Mouse (Mus musculus) heart, embryonic 15.5 days (tissue): ENCODE measurements around the gene Trim10. TPM values are rescaled to one million over a fixed set of nuclear protein-coding genes. Genes with fewer than 3 reads are reported as not detected.

Source experiments
- ATAC-seq: fragments of 200-750 bp; cut with Nextera tagmentation; replicated peaks from 2 replicates; pipeline ENCODE4 v1.8.0; 2017; ENCODE audit warnings: low read depth, moderate TSS enrichment; ENCODE audit not compliant: insufficient number of reproducible peaks, insufficient read depth, low FRiP score
- H3K27ac ChIP-seq: fragments of 300-500 bp; sonication (generic); 2 replicates; pipeline ENCODE4 v1.5.1; 2015; ENCODE audit warnings: mild to moderate bottlenecking, inconsistent platforms
- H3K27me3 ChIP-seq: fragments of 300-500 bp; sonication (generic); 2 replicates; pipeline ENCODE4 v1.6.1; 2015; ENCODE audit warnings: inconsistent platforms
- H3K36me3 ChIP-seq: fragments of 300-500 bp; sonication (generic); 2 replicates; pipeline ENCODE4 v1.6.1; 2015; ENCODE audit warnings: mild to moderate bottlenecking, inconsistent platforms
- H3K4me1 ChIP-seq: fragments of 300-500 bp; sonication (generic); replicated peaks from 2 replicates; pipeline ENCODE4 v1.6.1; 2015; ENCODE audit warnings: inconsistent platforms
- H3K4me2 ChIP-seq: fragments of 300-500 bp; sonication (generic); 2 replicates; pipeline ENCODE4 v1.6.1; 2015; ENCODE audit warnings: inconsistent platforms, mild to moderate bottlenecking, moderate library complexity
- H3K4me3 ChIP-seq: fragments of 300-500 bp; sonication (generic); 2 replicates; pipeline ENCODE4 v1.5.1; 2015; ENCODE audit warnings: mild to moderate bottlenecking, inconsistent platforms
- H3K9ac ChIP-seq: fragments of 300-500 bp; sonication (generic); 2 replicates; pipeline ENCODE4 v1.6.1; 2015; ENCODE audit warnings: mild to moderate bottlenecking, inconsistent platforms
- H3K9me3 ChIP-seq: fragments of 300-500 bp; sonication (generic); replicated peaks from 2 replicates; pipeline ENCODE4 v1.6.1; 2016; ENCODE audit warnings: inconsistent platforms
- WGBS: fragments of 180-500 bp; shearing (Covaris S2); methylation state at CpG from one replicate; pipeline ENCODE4 v1.1.7; 2015; ENCODE audit warnings: mixed read lengths; 5-methylcytosine and 5-hydroxymethylcytosine counted together
- polyA plus RNA-seq: library from polyadenylated mRNA; unstranded; fragments of >200 nt; fragmentation: Nextera tagmentation; extraction: Ambion mirVana; gene quantifications from 2 replicates; pipeline ENCODE4 v1.2.1, GENCODE M21; 2015

The Trim10 gene
- polyA plus RNA-seq, 1 experiment from 2014 or later, result 9.5 TPM

DNA sequence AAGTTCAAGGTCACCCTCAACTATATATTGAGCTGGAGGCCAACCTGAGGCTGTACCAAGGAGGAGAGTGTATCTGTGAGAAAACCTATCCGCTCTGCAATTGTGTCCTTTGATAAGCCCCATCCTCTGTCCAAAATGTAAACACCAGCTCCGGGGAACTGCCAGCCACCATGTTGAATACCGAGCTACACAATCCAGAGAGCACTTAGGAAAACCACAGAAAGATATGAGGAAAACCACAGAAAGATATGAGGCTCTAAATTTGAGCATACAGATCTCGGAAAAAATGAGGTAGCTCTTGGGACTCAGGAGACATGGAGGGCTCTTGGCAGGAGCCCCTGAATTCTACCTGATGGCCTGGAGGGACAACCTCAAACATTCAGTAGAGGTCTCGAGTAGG lies 24.0 kb downstream of the Trim10 start:
- no peak overlapping the region for H3K4me3 ChIP-seq
- H3K27ac ChIP-seq, result no peak overlapping the region
- no peak overlapping the region for H3K4me2 ChIP-seq
- H3K4me1 ChIP-seq, result no peaks in the 10 kb centered on the region
- no peak for ATAC-seq
- peaks cover 21% of the 10 kb centered on the region; the same call in 1 of the 2 replicates for H3K27me3 ChIP-seq
- H3K9me3 ChIP-seq, result no peaks in the 10 kb centered on the region
- 47% methylated on average over 5 of the region's 5 CpGs for WGBS
- no peaks in the 10 kb centered on the region for H3K36me3 ChIP-seq
- no peak overlapping the region for H3K9ac ChIP-seq

DNA sequence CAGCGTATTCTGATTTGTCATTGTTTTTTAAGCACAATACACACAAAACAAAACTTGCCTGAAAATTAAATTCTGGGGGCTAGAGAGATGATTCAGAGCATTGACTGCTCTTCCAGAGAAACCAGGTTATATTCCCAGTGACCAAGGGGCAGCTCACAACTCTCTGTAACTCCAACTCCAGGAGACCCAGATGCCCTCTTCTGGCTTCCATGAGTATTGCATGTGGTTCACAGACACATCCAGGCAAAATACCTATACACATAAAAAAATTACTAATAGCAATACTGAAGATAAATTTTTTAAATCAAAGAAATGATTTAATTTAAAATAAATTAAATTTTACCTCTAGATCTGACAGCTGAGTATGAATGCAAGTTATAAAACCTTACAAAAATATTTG lies 27.2 kb downstream of the Trim10 start:
- no peak for ATAC-seq
- no peaks in the 10 kb centered on the region for H3K36me3 ChIP-seq
- no peaks in the 10 kb centered on the region for H3K9me3 ChIP-seq
- WGBS, result 96% methylated on average over 1 of the region's 1 CpGs
- no peak overlapping the region for H3K27ac ChIP-seq
- 0 out of 2 replicates have a peak, but pooled peaks cover 3% of the 10 kb centered on the region for H3K27me3 ChIP-seq
- no peak overlapping the region for H3K4me2 ChIP-seq
- no peak overlapping the region for H3K9ac ChIP-seq
- no peaks in the 10 kb centered on the region for H3K4me1 ChIP-seq
- H3K4me3 ChIP-seq, result no peak overlapping the region

DNA sequence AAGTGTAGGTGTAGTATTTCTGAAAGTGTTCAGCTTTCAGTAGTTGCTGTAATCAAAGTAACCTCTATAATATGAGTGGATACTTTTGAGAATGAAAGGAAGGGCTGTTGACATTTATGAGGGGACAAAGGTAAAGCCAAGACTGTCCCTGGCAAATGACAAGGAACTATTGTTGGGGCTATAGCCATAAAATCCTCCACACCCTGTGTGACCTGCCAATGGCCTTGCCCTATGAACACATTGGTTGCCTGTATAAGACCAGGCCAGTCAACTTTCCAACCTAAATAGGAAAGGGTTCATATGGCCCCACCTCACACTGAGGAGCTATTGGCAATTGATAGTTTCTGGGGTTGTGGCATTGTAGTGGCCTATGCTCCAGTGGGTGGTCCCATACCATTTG lies 27.7 kb downstream of the Trim10 start:
- ATAC-seq, result no peak
- H3K27ac ChIP-seq, result no peak overlapping the region
- no peaks in the 10 kb centered on the region for H3K4me1 ChIP-seq
- H3K4me2 ChIP-seq, result no peak overlapping the region
- H3K9me3 ChIP-seq, result no peaks in the 10 kb centered on the region
- no peaks in the 10 kb centered on the region for H3K27me3 ChIP-seq
- H3K9ac ChIP-seq, result no peak overlapping the region
- no peaks in the 10 kb centered on the region for H3K36me3 ChIP-seq
- H3K4me3 ChIP-seq, result no peak overlapping the region

DNA sequence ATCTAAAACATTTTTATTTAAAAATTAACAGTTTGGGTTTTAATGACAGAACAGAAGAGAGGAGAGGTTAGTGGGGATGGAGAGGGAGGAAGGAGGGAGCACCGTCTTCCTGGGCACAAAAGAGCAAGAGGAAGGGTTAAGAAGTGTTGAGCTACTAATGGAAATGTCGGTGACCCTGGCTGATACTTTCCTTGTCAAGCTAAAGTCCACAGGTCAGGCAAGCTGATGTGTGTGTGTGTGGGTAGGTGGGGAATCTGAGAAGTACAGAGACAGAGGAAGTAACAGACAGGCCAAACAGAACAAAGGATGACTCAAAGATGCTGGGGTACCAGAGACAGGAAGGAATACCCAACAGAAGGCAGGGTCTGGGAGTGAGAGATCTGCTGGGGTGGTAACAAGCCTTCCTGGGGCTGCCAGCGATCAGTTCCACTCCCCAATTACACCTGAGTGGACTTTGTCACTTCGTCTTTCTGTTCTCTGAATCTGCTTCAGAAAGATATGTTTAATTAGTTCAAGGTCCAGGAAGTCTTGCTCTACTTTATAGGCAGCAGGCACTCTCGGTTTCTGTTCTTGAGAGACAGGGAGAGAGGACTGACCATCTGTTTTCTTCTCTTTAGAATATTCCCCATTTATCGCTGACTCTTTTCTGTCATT lies 28.3 kb downstream of the Trim10 start, which contains the start of gene Trim31:
Trim31 (plus strand) TSS at position 567 of the 654 bp plus-strand sequence.
- H3K4me1 ChIP-seq, result no peaks in the 10 kb centered on the region
- 62% methylated on average over 6 of the region's 6 CpGs for WGBS
- ATAC-seq, result no peak

DNA sequence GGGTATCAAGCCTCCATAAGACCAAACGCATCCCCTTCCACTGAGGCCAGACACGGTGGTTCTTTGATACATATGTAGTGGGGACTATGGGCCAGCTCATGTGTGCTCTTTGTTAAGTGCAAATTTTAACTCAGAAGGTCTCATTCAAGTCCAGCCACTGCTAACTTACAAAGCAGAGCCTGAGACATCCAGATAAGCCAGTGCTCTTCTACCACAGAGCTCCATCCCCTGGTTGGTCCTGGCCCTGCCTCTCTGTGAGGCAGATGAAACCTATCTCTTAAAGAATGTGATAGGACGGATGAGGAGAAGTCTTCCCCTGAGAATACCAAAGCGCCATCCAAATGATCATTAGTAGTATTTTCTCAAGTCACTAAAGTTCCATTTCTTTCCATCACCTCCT lies 30.0 kb downstream of the Trim10 start:
- no peak overlapping the region for H3K9ac ChIP-seq
- H3K4me3 ChIP-seq, result no peak overlapping the region
- 77% methylated on average over 4 of the region's 4 CpGs for WGBS
- no peak for ATAC-seq
- H3K36me3 ChIP-seq, result no peaks in the 10 kb centered on the region
- H3K4me1 ChIP-seq, result no peaks in the 10 kb centered on the region
- H3K4me2 ChIP-seq, result no peak overlapping the region
- no peaks in the 10 kb centered on the region for H3K9me3 ChIP-seq
- no peaks in the 10 kb centered on the region for H3K27me3 ChIP-seq
- H3K27ac ChIP-seq, result no peak overlapping the region

More for the DNA sequence above, 28.3 kb downstream of the Trim10 start, which contains the start of gene Trim31:
- Histone ChIP-seq H3K9me3 (no peaks in the 10 kb centered on the region), H3K36me3 (no peaks in the 10 kb centered on the region), H3K27me3 (no peaks in the 10 kb centered on the region), H3K4me3 (no peak within 1 kb of the TSS), H3K27ac (no peak within 1 kb of the TSS), H3K4me2 (no peak within 1 kb of the TSS), H3K9ac (no peak within 1 kb of the TSS)

DNA sequence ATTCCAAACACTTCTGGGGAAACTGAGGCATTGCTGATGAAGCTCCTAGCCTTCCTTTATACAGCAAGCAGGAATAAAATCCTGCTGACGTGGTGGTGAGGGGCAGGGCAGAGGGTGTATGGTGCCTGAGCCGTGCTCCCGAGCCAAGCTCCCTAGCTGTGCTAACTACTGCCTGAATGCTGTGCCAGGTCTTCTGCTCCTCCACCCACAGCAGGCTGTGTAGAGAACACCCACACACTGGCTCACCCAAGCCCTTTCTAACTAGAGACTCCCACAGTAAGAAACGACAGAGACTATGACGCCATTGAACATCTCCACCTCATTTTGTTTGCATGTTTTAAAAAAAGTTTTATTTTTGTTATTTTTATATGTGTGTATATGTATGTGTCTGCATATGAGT lies 30.6 kb downstream of the Trim10 start:
- ATAC-seq, result no peak
- H3K4me1 ChIP-seq, result no peaks in the 10 kb centered on the region
- H3K9me3 ChIP-seq, result no peaks in the 10 kb centered on the region
- no peak overlapping the region for H3K4me2 ChIP-seq
- H3K36me3 ChIP-seq, result no peaks in the 10 kb centered on the region
- no peaks in the 10 kb centered on the region for H3K27me3 ChIP-seq
- WGBS, result 65% methylated on average over 5 of the region's 5 CpGs
- no peak overlapping the region for H3K27ac ChIP-seq
- H3K4me3 ChIP-seq, result no peak overlapping the region
- H3K9ac ChIP-seq, result no peak overlapping the region

DNA sequence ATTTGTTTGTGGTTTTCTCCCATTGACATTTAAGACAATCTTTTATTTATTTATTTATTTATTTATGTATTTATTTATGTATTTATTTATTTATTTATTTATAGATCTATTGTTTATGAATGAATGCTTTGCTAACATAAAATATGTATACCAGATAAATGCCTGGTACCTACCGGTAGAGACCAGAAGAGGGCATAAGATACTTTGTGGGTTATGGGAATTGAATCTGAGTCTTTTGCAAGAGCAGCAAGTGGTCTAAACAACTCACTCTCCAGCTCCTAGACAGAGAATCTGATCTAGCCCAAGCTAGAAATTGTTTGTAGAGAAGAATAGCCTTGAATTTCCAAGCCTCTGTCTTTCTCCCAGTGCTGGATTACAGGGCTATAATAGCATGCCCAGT lies 31.3 kb downstream of the Trim10 start:
- Histone ChIP-seq H3K4me2 (no peak overlapping the region), H3K27me3 (no peaks in the 10 kb centered on the region), H3K4me1 (no peaks in the 10 kb centered on the region), H3K27ac (no peak overlapping the region), H3K4me3 (no peak overlapping the region), H3K36me3 (no peaks in the 10 kb centered on the region), H3K9me3 (no peaks in the 10 kb centered on the region), H3K9ac (no peak overlapping the region)
- no peak for ATAC-seq
- 32% methylated on average over 1 of the region's 1 CpGs for WGBS

DNA sequence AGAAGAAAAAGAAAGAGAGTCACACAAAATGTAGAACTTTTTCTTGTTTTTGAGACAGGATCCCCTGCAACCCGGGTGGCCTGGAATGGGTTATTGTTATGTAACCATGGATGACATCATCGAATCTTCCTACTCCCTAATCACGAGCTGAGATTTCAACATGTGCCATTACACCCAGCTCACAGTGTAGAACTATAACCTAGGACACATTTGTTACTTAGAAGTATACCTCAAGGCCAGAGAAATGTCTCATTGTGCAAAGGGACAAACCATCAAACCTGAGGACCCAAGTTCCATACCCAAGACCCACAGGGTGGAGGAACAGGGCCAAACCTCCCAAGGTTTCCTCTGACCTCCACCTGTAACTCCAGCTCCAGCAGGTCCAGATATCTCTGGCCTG lies 34.3 kb downstream of the Trim10 start:
- Histone ChIP-seq H3K9ac (no peak overlapping the region), H3K36me3 (no peaks in the 10 kb centered on the region), H3K9me3 (no peaks in the 10 kb centered on the region), H3K4me1 (no peaks in the 10 kb centered on the region), H3K4me2 (no peak overlapping the region), H3K27ac (no peak overlapping the region), H3K4me3 (no peak overlapping the region), H3K27me3 (no peaks in the 10 kb centered on the region)
- 63% methylated on average over 3 of the region's 3 CpGs for WGBS
- no peak for ATAC-seq

DNA sequence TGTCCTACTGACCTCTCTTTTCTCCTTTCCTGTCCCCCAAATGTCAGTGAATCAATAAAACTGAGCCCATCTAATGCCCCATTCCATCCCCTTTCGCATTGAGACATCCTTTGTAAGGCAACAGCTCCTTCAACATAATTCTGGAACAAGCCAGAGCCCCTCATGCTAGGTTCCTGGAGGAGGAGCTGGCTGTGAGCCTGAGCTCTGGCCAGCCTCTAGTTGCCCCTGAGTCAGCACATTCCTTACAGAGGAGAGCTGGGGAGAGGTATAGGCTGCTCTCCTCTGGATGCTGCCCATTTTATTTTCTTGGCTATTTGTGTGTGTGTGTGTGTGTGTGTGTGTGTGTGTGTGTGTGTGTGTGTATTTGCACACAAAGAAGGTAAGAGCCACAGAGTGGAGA lies 38.9 kb downstream of the Trim10 start:
- Histone ChIP-seq H3K4me3 (no peak overlapping the region), H3K36me3 (no peaks in the 10 kb centered on the region), H3K27me3 (0 out of 2 replicates have a peak, but pooled peaks cover 12% of the 10 kb centered on the region), H3K27ac (no peak overlapping the region), H3K9me3 (no peaks in the 10 kb centered on the region), H3K4me1 (no peaks in the 10 kb centered on the region), H3K9ac (no peak overlapping the region), H3K4me2 (no peak overlapping the region)
- ATAC-seq, result no peak; the same call in 1 of the 2 replicates
- WGBS, result 24% methylated on average over 1 of the region's 1 CpGs

DNA sequence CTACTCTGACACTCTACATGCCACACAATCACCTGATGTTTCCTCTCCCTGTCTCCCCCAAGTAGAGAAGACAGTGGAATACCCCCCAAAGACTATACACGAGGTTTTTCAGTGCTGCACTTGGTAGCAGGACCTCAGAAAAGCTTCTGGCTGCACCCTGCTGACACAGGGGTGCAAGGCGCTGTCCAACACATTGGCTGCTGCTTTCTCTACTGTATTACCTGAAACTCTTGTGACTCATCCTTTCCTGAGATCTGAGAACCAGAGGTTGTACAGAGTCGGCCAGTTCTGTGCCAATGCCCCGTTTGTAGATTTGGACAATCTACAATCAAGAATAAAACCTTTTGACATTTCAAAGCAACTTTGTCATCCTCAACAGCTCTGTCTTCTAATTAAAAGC lies 40.4 kb downstream of the Trim10 start:
- WGBS, result 45% methylated on average over 4 of the region's 4 CpGs
- Histone ChIP-seq H3K4me2 (no peak overlapping the region), H3K9ac (no peak overlapping the region), H3K27ac (no peak overlapping the region), H3K4me1 (no peaks in the 10 kb centered on the region), H3K27me3 (0 out of 2 replicates have a peak, but pooled peaks cover 12% of the 10 kb centered on the region), H3K9me3 (no peaks in the 10 kb centered on the region), H3K4me3 (no peak overlapping the region), H3K36me3 (no peaks in the 10 kb centered on the region)
- ATAC-seq, result no peak

DNA sequence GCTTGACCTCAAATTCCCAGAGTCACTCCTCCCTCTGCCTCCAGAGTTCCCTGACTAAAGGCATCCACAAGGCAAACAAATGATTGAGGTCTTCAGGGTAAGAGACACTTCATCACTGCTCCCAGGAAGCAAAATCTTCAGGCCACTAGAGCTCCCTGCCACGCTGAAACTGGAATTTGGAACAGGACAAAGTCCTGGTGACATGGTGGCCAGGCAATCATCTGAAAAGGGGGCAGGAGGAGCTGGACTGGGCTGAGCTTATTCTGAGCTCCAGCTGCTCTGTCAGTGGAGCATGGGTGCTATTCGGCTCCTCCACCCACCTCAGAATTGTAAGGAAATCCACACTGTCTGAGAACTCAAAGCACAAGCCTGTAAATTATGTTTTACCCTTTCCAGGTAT lies 42.7 kb downstream of the Trim10 start:
- Histone ChIP-seq H3K4me1 (no peaks in the 10 kb centered on the region), H3K36me3 (no peaks in the 10 kb centered on the region), H3K27ac (no peak overlapping the region), H3K9me3 (no peaks in the 10 kb centered on the region), H3K4me3 (no peak overlapping the region), H3K4me2 (no peak overlapping the region), H3K9ac (no peak overlapping the region), H3K27me3 (0 out of 2 replicates have a peak, but pooled peaks cover 12% of the 10 kb centered on the region)
- ATAC-seq, result no peak
- WGBS, result 68% methylated on average over 2 of the region's 2 CpGs

DNA sequence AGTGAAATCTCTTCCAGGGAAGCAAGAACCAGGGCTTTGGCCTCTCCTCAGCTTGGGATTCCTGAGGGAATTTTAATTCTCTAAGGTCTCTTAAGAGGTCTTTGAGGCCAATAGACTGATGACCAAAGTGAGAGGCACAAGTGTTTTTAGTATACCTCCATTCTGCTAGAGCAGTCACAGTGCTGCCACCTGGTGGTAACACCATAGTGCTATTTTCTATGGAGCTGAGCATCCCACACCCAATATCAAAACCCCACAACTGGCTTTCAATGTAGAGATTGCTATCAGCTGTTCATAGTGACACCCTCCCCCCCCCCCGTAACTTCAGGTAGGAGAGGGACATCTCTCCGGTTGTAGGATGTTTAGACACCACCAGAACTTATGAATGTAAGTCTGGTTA lies 44.7 kb downstream of the Trim10 start:
- Histone ChIP-seq H3K27ac (no peak overlapping the region), H3K4me2 (no peak overlapping the region), H3K36me3 (no peaks in the 10 kb centered on the region), H3K9ac (no peak overlapping the region), H3K9me3 (no peaks in the 10 kb centered on the region), H3K27me3 (0 out of 2 replicates have a peak, but pooled peaks cover 13% of the 10 kb centered on the region), H3K4me3 (no peak overlapping the region), H3K4me1 (no peaks in the 10 kb centered on the region)
- 14% methylated on average over 2 of the region's 2 CpGs for WGBS
- no peak for ATAC-seq
